Mouse (Mus musculus): ENCODE measurements around the gene Cd300a. TPM values are rescaled to one million over a fixed set of nuclear protein-coding genes. Genes with fewer than 3 reads are reported as not detected.

The Cd300a gene
- polyA plus RNA-seq, 1 experiment from 2014 or later, result 0.79 TPM

DNA sequence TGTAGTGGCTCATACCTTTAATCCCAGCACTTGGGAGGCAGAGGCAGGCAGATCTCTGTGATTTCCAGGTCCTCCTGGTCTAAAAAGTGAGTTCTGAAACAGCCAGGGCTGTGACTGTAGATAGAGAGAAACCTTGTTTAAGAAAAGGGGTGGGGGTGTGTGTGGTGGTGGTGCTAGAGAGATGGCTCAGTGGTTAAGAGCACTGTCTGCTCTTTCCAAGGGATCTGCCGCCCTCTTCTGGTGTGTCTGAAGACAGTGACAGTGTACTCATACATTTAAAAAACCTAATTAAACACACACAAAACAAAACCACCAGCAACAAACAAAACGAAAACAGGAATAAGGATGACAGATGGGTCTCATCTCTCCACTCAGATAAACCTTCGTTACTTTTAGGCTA is 27.2 kb upstream of the Cd300a start:
- Histone ChIP-seq H3K27me3 (ENCODE audit: control insufficient read depth, insufficient read depth, low read length) (no peaks in the 10 kb centered on the region), H3K4me2 (ENCODE audit: low read depth, low read length) (no peak overlapping the region), H3K4me1 (ENCODE audit: control insufficient read depth, insufficient read depth, low read length) (no peaks in the 10 kb centered on the region), H3K36me3 (ENCODE audit: control insufficient read depth, insufficient read depth, low read length) (no peaks in the 10 kb centered on the region), H3K4me3 (ENCODE audit: low read depth, low read length) (no peak overlapping the region), H3K9ac (replicated peaks; ENCODE audit: low read depth, low read length) (no peak overlapping the region), H3K9me3 (ENCODE audit: control insufficient read depth, low read length) (no peaks in the 10 kb centered on the region), H3K27ac (ENCODE audit: low read depth, low read length) (no peak overlapping the region)
- 91% methylated on average over 3 of the region's 3 CpGs for WGBS
- no peak for ATAC-seq (ENCODE audit: low read depth)

DNA sequence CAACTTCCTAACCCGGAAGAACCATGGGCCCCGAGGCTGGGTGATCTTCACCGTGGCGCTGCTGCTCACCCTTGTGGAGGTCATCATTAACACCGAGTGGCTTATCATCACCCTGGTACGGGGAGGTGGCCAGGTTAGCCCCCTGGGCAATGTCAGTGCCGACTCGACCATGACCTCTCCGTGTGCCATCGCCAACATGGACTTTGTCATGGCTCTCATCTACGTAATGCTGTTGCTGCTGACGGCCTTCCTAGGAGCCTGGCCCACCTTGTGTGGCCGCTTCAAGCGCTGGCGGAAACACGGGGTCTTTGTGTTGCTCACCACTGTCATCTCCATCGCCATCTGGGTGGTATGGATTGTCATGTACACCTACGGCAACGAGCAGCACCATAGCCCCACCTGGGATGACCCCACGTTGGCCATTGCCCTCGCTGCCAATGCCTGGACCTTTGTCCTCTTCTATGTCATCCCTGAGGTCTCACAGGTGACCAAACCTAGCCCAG is 25.9 kb upstream of the Cd300a start:
- H3K4me3 ChIP-seq (ENCODE audit: low read depth, low read length), result no peak overlapping the region
- no peak overlapping the region for H3K27ac ChIP-seq (ENCODE audit: low read depth, low read length)
- H3K9ac ChIP-seq (replicated peaks; ENCODE audit: low read depth, low read length), result no peak overlapping the region
- no peaks in the 10 kb centered on the region for H3K9me3 ChIP-seq (ENCODE audit: control insufficient read depth, low read length)
- H3K36me3 ChIP-seq (ENCODE audit: control insufficient read depth, insufficient read depth, low read length), result no peaks in the 10 kb centered on the region
- no peaks in the 10 kb centered on the region for H3K27me3 ChIP-seq (ENCODE audit: control insufficient read depth, insufficient read depth, low read length)
- ATAC-seq (ENCODE audit: low read depth), result no peak
- WGBS, result 92% methylated on average over 21 of the region's 21 CpGs
- H3K4me2 ChIP-seq (ENCODE audit: low read depth, low read length), result no peak overlapping the region
- no peaks in the 10 kb centered on the region for H3K4me1 ChIP-seq (ENCODE audit: control insufficient read depth, insufficient read depth, low read length)

DNA sequence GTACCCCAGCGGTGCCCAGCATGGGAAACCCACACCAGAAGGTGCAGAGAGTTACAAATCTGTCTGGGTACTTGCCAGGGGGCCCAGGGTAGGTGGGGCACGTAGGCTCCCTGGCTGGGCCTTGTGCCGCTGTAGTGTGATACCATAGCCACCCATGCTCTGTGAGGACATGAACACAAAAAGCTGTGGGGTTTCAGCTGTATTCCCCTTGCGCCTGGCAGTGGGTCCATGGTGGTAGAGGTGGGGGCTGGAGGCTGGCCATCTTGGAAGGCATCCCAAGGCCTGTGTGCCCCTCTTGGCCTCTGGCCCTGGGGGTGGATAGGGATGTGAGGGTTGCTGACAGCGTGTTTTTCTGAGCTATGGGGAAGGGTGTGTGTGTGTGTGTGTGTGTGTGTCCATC is 23.8 kb upstream of the Cd300a start:
- ATAC-seq (ENCODE audit: low read depth), result no peak
- Histone ChIP-seq H3K9ac (replicated peaks; ENCODE audit: low read depth, low read length) (no peak overlapping the region), H3K27me3 (ENCODE audit: control insufficient read depth, insufficient read depth, low read length) (no peaks in the 10 kb centered on the region), H3K4me2 (ENCODE audit: low read depth, low read length) (no peak overlapping the region), H3K9me3 (ENCODE audit: control insufficient read depth, low read length) (no peaks in the 10 kb centered on the region), H3K4me1 (ENCODE audit: control insufficient read depth, insufficient read depth, low read length) (no peaks in the 10 kb centered on the region), H3K4me3 (ENCODE audit: low read depth, low read length) (no peak overlapping the region), H3K27ac (ENCODE audit: low read depth, low read length) (no peak overlapping the region), H3K36me3 (ENCODE audit: control insufficient read depth, insufficient read depth, low read length) (no peaks in the 10 kb centered on the region)
- 89% methylated on average over 5 of the region's 5 CpGs for WGBS

DNA sequence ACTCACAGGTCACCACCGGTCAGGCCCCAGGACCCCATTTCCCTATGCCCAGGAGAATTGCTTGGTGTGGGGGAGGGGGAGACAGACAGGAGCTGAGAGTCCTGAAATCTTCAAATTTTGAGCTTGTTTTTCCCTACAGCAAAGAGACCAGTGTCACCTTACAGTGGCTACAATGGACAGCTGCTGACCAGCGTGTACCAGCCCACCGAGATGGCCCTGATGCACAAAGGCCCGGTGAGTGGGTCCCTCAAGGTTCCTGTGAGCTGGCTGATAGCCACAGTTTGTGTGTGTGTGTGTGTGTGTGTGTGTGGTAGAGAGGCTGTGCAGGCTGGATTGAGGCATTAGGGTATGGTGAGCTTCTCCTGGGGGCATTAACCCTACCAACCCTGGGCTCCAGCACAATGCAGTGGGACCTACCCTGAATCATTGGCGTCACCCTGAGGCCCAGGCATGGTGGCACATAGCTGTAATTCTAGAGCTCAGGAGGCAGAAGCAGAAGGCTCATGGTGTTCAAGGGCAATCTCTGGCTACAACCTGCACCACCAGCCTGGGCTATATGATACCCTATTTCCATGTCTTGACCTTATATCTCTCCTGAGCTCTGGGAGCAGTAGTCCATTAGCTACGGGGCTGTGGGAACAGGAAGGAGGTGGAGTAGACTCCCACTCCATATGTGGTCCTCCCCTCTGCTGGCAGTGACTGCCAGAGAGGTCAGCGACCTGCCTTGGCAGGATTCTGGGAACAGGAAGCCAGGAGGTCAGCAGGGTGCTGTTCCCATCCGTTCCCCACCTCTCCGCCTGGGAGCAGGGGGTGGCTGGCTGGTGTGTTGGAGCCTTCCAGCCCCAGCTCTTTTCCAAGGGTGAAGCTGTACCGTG is 23.1 kb upstream of the Cd300a start:
- Histone ChIP-seq H3K27ac (ENCODE audit: low read depth, low read length) (no peak overlapping the region), H3K4me3 (ENCODE audit: low read depth, low read length) (no peak overlapping the region), H3K4me2 (ENCODE audit: low read depth, low read length) (no peak overlapping the region), H3K36me3 (ENCODE audit: control insufficient read depth, insufficient read depth, low read length) (no peaks in the 10 kb centered on the region), H3K4me1 (ENCODE audit: control insufficient read depth, insufficient read depth, low read length) (no peaks in the 10 kb centered on the region), H3K9ac (replicated peaks; ENCODE audit: low read depth, low read length) (no peak overlapping the region), H3K9me3 (ENCODE audit: control insufficient read depth, low read length) (no peaks in the 10 kb centered on the region), H3K27me3 (ENCODE audit: control insufficient read depth, insufficient read depth, low read length) (no peaks in the 10 kb centered on the region)
- no peak for ATAC-seq (ENCODE audit: low read depth)
- 53% methylated on average over 10 of the region's 10 CpGs for WGBS

DNA sequence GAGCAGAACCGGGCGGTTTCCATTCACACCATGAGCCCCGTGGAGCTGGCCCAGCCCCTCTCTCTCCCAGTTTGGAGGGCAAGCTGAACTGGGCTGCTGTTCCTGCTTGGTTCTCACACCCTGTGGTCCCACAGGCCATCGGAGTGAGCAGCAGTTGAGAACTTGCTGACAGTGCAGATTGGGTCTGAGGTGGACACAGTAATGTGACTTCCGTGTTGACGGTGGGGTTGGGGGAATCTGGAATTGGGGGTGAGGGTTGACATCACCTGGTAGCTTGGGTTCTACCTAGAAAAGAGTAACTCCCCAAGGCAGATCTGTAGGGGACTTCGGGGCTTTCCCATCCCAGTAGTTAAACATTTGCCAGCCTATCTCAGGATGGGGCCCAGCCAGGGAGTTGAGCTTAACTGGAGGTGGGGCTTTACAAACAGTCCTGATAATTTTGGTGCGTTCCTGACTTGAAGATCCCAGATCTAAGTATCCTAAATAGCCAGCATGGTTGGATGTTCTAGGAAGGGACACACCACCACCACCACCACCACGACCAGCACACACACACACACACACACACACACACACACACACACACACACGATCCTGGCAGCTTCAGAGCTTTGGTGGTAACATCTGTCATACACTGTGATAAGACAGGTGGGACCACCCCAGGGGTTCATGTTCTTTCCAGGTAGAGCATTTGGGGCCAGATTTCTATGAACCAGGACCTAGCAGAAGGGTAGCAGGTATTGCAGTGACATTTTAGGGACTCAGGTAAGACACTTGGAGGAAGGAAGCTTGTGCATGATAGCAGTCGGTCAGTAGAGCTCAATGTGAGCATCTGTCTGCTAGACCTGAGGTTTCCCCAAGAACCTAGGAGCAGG is 22.2 kb upstream of the Cd300a start:
- H3K4me1 ChIP-seq (ENCODE audit: control insufficient read depth, insufficient read depth, low read length), result no peaks in the 10 kb centered on the region
- no peaks in the 10 kb centered on the region for H3K36me3 ChIP-seq (ENCODE audit: control insufficient read depth, insufficient read depth, low read length)
- H3K9me3 ChIP-seq (ENCODE audit: control insufficient read depth, low read length), result no peaks in the 10 kb centered on the region
- H3K9ac ChIP-seq (replicated peaks; ENCODE audit: low read depth, low read length), result no peak overlapping the region
- H3K27ac ChIP-seq (ENCODE audit: low read depth, low read length), result no peak overlapping the region
- 71% methylated on average over 11 of the region's 11 CpGs for WGBS
- no peak overlapping the region for H3K4me2 ChIP-seq (ENCODE audit: low read depth, low read length)
- H3K4me3 ChIP-seq (ENCODE audit: low read depth, low read length), result no peak overlapping the region
- ATAC-seq (ENCODE audit: low read depth), result no peak
- no peaks in the 10 kb centered on the region for H3K27me3 ChIP-seq (ENCODE audit: control insufficient read depth, insufficient read depth, low read length)

DNA sequence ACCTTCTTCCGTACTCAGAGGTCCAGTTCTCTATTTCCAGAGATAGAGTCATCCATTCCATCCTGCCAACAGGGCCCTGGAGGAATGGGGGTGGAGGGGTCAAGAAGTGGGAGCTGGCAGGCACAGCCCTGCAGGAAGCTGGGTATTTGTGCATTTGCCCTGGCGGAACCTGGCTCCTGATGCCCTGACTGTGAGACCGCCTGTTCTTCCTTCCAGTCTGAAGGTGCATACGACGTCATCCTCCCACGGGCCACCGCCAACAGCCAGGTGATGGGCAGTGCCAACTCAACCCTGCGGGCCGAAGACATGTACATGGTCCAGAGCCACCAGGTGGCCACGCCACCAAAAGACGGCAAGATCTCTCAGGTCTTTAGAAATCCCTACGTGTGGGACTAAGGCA is 21.6 kb upstream of the Cd300a start:
- no peak overlapping the region for H3K4me3 ChIP-seq (ENCODE audit: low read depth, low read length)

DNA sequence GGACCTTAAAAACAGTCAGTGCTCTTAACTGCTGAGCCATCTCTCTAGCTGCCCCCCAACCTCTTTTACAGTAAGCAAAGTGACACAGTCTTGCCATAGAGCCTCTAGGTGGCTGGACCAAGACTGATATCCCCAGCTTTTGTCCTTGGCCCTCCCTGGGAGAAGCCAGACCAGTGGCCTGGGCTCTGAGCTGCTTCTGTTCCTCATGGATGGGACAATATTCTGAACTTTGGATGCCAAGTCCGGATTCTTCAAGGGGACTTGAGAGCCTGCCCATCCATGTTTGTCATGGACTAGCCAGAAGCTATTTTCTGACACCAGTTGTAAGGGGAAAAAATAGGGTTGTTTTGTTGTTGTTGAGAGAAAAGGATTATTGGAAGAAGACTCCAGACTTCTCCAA is 20.1 kb upstream of the Cd300a start:
- Histone ChIP-seq H3K9me3 (ENCODE audit: control insufficient read depth, low read length) (no peaks in the 10 kb centered on the region), H3K9ac (replicated peaks; ENCODE audit: low read depth, low read length) (no peak overlapping the region), H3K4me1 (ENCODE audit: control insufficient read depth, insufficient read depth, low read length) (peaks cover 6% of the 10 kb centered on the region), H3K4me3 (ENCODE audit: low read depth, low read length) (no peak overlapping the region), H3K27ac (ENCODE audit: low read depth, low read length) (no peak overlapping the region), H3K27me3 (ENCODE audit: control insufficient read depth, insufficient read depth, low read length) (no peaks in the 10 kb centered on the region), H3K36me3 (ENCODE audit: control insufficient read depth, insufficient read depth, low read length) (no peaks in the 10 kb centered on the region), H3K4me2 (ENCODE audit: low read depth, low read length) (no peak overlapping the region)
- WGBS, result 68% methylated on average over 1 of the region's 1 CpGs
- no peak for ATAC-seq (ENCODE audit: low read depth)

More for the DNA sequence above, 21.6 kb upstream of the Cd300a start:
- Histone ChIP-seq H3K36me3 (ENCODE audit: control insufficient read depth, insufficient read depth, low read length) (no peaks in the 10 kb centered on the region), H3K27ac (ENCODE audit: low read depth, low read length) (no peak overlapping the region), H3K27me3 (ENCODE audit: control insufficient read depth, insufficient read depth, low read length) (no peaks in the 10 kb centered on the region), H3K9me3 (ENCODE audit: control insufficient read depth, low read length) (no peaks in the 10 kb centered on the region), H3K4me2 (ENCODE audit: low read depth, low read length) (no peak overlapping the region), H3K4me1 (ENCODE audit: control insufficient read depth, insufficient read depth, low read length) (peaks cover 5% of the 10 kb centered on the region), H3K9ac (replicated peaks; ENCODE audit: low read depth, low read length) (no peak overlapping the region)
- 91% methylated on average over 12 of the region's 12 CpGs for WGBS
- ATAC-seq (ENCODE audit: low read depth), result no peak

DNA sequence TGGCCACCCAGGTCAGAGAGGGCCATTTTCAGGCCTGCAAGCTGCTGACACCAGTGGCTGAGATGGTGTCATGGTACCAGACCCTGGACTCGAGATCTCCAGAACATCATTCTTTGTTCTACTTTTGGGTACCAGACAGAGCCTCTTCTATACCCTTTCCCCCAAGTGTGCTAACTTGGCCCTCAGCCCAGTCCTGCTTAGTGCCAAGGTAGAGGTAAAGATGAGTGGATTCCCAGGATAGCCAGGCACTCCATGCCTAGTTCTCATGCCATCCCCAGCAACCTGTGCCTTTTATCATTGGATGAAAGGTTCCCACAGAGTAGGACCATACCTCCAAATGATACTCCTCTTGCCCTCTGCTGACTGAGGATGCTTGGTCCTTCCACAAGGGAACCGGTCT is 18.3 kb upstream of the Cd300a start:
- peaks cover 6% of the 10 kb centered on the region for H3K4me1 ChIP-seq (ENCODE audit: control insufficient read depth, insufficient read depth, low read length)
- H3K27ac ChIP-seq (ENCODE audit: low read depth, low read length), result no peak overlapping the region
- no peaks in the 10 kb centered on the region for H3K27me3 ChIP-seq (ENCODE audit: control insufficient read depth, insufficient read depth, low read length)
- no peak overlapping the region for H3K4me3 ChIP-seq (ENCODE audit: low read depth, low read length)
- ATAC-seq (ENCODE audit: low read depth), result no peak
- H3K4me2 ChIP-seq (ENCODE audit: low read depth, low read length), result no peak overlapping the region
- WGBS, result 94% methylated on average over 2 of the region's 2 CpGs
- no peak overlapping the region for H3K9ac ChIP-seq (replicated peaks; ENCODE audit: low read depth, low read length)
- H3K36me3 ChIP-seq (ENCODE audit: control insufficient read depth, insufficient read depth, low read length), result no peaks in the 10 kb centered on the region
- H3K9me3 ChIP-seq (ENCODE audit: control insufficient read depth, low read length), result no peaks in the 10 kb centered on the region
